Mouse (Mus musculus) cerebellum, adult 18-20 months (tissue): Measurements from ENCODE around the gene Nudt3.
"Not testable (repeated sequence)": the region's sequence is repeated elsewhere in the genome, so short reads cannot be mapped to it uniquely, and the experiment has no call there.

Source experiments
- DNase-seq, 2 experiments: peaks; one replicate each; pipeline ENCODE4 v3.0.0; 2021

Nudt3 gene

DNA sequence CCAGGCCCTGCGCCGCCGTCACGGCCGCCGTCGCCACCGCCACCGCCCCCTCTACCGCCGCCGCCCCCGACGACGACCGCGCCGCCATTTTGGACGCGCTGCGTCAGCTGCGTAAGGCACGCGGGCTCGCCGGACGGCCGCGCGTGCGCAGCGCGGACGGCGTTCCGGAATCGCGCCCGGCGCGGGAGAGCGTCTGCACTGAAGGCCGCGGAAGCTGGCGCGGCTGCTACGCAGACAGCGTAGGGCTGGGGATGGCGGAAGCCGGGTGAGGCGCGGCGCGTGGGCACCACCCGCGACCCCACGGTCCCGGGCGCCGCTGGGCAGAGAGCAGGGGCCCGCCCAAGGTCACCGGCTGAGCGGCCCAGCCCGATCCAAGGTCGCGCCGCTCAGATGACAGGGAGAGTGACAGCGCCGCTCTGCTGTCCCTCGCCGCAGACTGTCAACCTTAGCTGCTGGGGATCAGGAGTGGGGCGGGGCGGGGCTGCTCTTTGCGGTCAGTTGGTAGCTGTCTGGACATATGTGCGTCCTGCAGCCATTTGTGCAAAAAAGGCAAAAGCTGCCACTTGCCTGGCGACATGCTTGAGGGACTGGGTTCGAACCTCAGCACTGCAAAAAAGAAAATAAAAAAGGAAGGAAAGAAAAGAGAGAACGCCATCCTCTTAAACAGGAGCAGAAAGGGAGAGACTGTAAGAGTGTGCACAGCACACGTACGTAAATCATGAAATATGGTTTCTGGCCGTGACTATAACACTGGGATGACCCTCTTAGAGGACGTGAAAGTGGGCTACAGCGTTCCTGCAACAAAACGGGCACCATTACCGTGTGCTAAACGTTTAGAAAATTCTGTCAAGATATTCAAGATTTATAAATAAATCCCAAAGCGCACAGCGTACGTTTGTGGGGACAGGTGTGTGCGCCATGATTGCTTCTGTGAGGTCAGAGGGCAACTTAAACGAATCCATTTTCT, at the start of gene Nudt3:
Gene Nudt3 (minus strand): TSS at position 136 of the 967 bp plus-strand sequence.
- peak; percentile 90 to 96 for DNase-seq

DNA sequence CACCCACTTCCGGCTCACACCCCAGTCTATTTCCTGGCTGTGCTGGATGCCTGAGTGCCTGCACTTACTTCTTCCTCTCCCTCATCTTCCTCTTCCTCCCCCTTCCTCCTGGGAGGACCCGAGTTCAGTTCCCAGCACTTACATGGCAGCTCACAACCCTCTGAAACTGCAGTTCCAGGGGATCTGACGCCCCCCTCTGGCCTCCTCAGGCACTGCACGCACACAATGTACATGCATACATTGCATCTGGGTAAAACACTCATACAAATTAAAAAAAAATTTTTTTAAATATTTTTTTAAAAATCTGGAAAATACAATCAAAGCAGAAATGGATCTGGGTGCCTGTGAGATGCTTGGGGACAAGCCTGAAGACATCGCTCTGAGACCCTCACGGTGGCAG, 48.4 kb upstream of the Nudt3 start:
- no peak for DNase-seq

GRCm38 (mm10) chr17:27658767-27659166, 35.5 kb upstream of the Nudt3 start:
- DNase-seq: no peak

GRCm38 (mm10) chr17:27657123-27657522, 33.8 kb upstream of the Nudt3 start:
- peak; percentile 84 to 86 for DNase-seq

GRCm38 (mm10) chr17:27656414-27656813, 33.1 kb upstream of the Nudt3 start:
- no peak for DNase-seq

GRCm38 (mm10) chr17:27656011-27656399, 32.7 kb upstream of the Nudt3 start:
- peak; percentile 72 to 77 for DNase-seq

- peak; percentile 90 to 94 for DNase-seq
These were observed 32.1 kb upstream of the Nudt3 start, which contains the start of gene Pacsin1 for GRCm38 (mm10) chr17:27655089-27656010. Gene Pacsin1, plus strand, starts transcription at chr17:27655509.

DNA sequence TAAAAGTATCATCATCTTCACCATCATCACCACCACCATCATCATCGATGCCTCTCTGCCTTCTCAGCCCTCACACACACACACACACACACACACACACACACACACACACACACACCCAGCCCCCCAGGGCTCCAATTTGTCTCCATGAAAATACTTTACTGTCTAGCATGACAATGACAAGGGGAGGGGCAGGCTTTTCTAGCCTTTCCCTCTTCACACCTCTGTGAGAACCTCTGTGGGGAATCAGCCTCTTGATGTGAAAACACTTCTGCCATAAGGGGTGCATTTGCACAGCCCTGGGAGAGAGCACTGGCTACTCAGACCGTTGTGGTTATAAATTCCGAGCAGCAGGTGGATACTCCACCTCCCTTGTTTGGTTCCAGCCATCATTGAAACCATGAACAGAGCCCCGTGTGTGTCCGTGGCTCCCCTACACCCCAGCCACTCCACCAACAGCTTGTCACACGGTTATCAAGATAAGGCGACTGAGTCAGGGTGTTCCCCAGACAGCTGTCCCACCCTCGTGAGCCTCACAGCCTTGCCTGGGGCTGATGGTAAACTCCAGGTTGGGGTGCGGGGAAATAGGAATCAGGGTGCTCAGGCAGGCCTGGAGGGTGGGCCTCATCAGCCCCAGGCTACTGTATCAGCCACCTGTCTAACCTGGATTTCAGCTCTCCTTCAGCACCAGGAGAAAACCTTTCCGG, 30.1 kb upstream of the Nudt3 start:
- no peak for DNase-seq

DNA sequence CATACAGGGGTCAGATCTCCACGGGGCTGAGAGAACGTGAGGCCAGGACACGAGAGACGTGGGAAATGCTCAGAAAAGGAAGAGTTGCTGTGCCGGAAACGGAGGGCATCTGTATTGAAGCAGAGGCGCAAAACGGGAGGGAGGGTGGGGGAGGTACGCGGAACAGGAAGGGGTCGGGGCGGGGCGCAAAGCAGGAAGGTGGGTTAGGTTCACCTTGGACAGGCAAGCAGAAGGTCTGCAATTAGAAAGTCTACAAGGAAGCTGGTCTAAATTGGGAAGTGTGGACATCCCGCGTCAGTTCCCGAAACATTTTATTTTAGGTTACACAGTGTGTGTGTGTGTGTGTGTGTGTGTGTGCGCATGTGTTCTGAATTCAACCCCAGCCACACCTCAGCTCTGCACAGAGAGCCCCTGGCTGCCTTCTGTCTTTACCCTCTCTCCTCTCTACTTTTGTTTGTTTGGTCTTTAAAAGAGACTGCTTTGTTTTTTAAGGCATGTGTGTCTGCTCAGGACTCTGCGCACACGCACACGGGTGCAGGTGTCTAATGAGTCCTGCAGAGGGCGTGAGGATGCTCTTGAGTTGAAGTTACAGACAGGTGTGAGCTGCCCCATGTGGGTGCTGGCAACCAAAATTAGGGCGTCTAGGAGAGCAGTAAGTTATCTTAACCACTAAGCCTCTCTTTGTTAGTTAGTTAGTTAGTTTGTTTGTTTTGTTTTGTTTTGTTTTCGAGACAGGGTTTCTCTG, 28.9 kb upstream of the Nudt3 start:
- no peak for DNase-seq

GRCm38 (mm10) chr17:27650586-27650985, 27.3 kb upstream of the Nudt3 start:
- peak; percentile 55 for DNase-seq

GRCm38 (mm10) chr17:27650160-27650559, 26.9 kb upstream of the Nudt3 start:
- DNase-seq: peak; percentile 86 to 88

- peak; percentile 53 to 62 for DNase-seq
These were observed 22.5 kb upstream of the Nudt3 start for GRCm38 (mm10) chr17:27645807-27646206.

DNA sequence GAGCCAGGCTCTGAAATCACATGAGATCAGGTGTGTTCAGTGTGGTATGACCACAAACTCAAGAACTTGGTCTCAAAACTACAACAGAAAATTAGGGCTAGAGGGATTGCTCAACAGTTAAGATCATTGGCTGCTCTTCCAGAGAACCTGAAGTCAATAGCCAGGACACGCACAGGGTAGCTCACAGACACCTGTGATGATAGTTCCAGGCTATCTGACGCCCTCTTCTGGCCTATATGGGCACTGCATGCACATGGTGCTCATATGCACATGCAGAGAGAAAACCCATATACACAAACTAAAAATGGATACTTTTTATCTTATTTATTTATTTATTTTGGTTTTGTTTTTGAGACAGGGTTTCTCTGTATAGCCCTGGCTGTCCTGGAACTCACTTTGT, 21.3 kb upstream of the Nudt3 start:
- DNase-seq: no peak

GRCm38 (mm10) chr17:27643756-27644155, 20.5 kb upstream of the Nudt3 start:
- no peak for DNase-seq

DNA sequence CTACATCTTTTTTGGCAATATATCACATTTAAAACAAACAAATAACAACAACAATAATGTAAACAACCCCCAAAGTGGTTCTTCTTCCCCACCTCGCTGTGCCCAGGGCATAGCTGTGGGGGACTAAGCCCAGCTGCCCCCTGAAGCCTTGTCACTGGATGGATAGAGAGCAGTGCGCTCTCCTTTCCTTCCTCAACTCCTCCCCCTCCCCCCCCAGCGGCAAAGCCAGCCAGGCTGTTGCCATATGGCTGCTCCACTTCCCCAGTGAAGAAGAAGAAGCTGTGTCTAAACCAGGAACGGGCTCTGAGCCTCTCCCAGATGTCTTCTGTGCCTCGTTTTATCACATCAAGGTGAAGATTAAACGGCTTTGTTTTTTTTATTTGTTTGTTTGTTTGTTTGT, 19.8 kb upstream of the Nudt3 start:
- DNase-seq: peak; percentile 64 to 76

DNA sequence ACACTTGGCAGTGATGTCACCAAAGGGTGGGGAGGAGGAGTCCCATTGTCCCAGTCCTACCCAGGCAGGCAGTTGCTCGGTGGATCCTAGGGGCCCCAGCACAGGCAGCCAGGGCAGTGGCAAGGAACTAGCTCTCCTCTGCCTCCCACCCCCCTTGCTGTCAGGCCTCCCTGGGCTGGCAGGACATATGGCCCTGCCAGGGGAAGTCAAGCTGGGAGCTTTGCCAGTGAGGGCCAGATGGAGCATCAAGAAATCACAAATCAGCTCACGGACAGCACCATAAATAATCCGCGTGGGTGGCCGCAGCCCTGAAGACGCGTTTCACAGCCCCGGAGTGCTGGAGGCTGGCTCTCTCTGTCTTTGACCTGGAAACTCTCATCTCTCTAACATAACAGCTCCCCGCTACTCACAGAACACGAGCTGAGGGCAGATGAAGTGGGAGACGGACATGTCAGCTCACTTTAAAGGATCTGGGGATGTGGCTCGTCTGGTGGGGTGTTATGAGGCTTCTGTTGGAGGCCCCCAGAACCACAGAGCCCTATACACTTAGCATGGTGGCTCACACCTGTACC, 19.3 kb upstream of the Nudt3 start:
- DNase-seq: peak; percentile 97

DNA sequence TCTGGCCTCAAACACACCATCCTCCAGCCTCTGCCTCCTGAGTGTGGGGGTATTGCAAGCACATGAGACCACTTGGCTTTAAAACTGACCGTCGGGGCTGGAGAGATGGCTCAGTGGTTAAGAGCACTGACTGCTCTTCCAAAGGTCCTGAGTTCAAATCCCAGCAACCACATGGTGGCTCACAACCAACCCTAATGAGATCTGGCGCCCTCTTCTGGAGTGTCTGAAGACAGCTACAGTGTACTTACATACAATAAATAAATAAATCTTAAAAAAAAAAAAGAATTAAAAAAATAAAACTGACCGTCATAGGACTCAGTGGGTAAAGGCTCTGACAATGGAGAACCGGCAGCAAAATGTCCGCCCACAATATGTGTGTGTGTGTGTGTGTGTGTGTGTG, 16.6 kb upstream of the Nudt3 start:
- DNase-seq: not testable (repeated sequence)

- peak; percentile 58 to 78 for DNase-seq
These were observed 15.6 kb upstream of the Nudt3 start for GRCm38 (mm10) chr17:27638921-27639332.

DNA sequence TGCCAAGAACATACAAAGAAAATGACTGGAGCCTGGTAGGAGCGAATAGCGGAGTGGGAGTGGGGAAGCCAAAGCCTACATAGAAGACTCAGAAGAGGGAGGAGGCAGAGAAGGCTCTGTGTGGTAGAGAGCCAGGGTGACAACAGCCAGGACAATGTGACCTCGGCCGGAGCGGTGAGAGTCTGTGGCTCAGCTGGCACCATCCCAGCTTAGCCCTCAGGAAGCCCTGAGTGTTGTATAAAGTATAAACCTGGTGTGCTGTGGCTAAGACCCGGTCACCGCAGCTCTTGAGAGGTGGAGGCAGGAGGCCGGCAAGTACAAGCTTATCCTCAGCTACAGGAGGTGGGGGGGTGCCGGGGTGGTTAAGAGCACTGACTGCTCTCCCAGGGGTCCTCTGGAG, 14.0 kb upstream of the Nudt3 start:
- peak; percentile 44 to 58 for DNase-seq

- peak in 1 of 2 experiments; percentile 49 for DNase-seq
These were observed 13.1 kb upstream of the Nudt3 start, which contains the start of gene Rps10 for GRCm38 (mm10) chr17:27636132-27637020. Gene Rps10, minus strand, starts transcription at chr17:27636669.
